8 mouse cellular contexts compared by ENCODE assay signal in genomic region chr19:5406531-5407126, GRCm38 (mm10). TPM values are rescaled to one million over a fixed set of nuclear protein-coding genes. Genes with fewer than 3 reads are reported as not detected.
DNase-seq lines count a peak whose midpoint lies in the region; ATAC-seq and TF ChIP-seq lines count a peak whose summit lies in the region.
"Not testable (repeated sequence)": the region's sequence is repeated elsewhere in the genome, so short reads cannot be mapped to it uniquely, and the experiment has no call there.

No protein-coding gene starts in this region.

- not testable (repeated sequence) for TF ChIP-seq EP300 in MEL (IDR thresholded peaks at IDR 0.05; ENCODE audit: low read depth in 1 of 2, low read length in 2 of 2); liver, postnatal 0 days (IDR thresholded peaks at IDR 0.05; ENCODE audit: low read depth)

- peak overlapping the region; percentile 45 to 79 for H3K4me3 ChIP-seq in MEL (ENCODE audit: control insufficient read depth in 1 of 2, insufficient read depth in 1 of 2, low read depth in 2 of 2, low read length in 2 of 2)
- peak overlapping the region; percentile 62 for H3K4me3 ChIP-seq in forebrain, embryonic 15.5 days
- peak overlapping the region; percentile 80 for H3K4me3 ChIP-seq in liver, postnatal 0 days (ENCODE audit: low read depth, low read length)
- peak overlapping the region; percentile 56 for H3K4me3 ChIP-seq in stomach, embryonic 15.5 days (replicated peaks)

- H3K27ac ChIP-seq in MEL (ENCODE audit: control insufficient read depth, low read depth, low read length) = peak overlapping the region; percentile 75
- peak overlapping the region; percentile 93 for H3K27ac ChIP-seq in forebrain, embryonic 15.5 days (replicated peaks)
- peak overlapping the region; percentile 100 for H3K27ac ChIP-seq in liver, postnatal 0 days (ENCODE audit: low read depth)
- peak overlapping the region; percentile 93 for H3K27ac ChIP-seq in stomach, embryonic 15.5 days

- peak overlapping the region; percentile 79 for H3K9ac ChIP-seq in MEL (ENCODE audit: control insufficient read depth, low read depth, low read length, poor library complexity, severe bottlenecking)
- H3K9ac ChIP-seq in forebrain, embryonic 15.5 days (replicated peaks) = peak overlapping the region; percentile 66
- H3K9ac ChIP-seq in liver, postnatal 0 days (replicated peaks) = peak overlapping the region; percentile 94
- H3K9ac ChIP-seq in stomach, embryonic 15.5 days = peak overlapping the region; percentile 41

- peak overlapping the region; percentile 80 for H3K4me2 ChIP-seq in forebrain, embryonic 15.5 days (replicated peaks)
- H3K4me2 ChIP-seq in liver, postnatal 0 days (ENCODE audit: low read depth, low read length) = peak overlapping the region; percentile 83
- H3K4me2 ChIP-seq in stomach, embryonic 15.5 days = peak overlapping the region; percentile 68

- TF ChIP-seq POLR2A in MEL (IDR thresholded peaks at IDR 0.05; ENCODE audit: control insufficient read depth in 1 of 2, insufficient read depth in 1 of 2, low read depth in 1 of 2, low read length in 2 of 2, poor library complexity in 1 of 2) = peak in 1 of 2 experiments; percentile 19; a peak in 1 of 4 replicates

- not testable (repeated sequence) for TF ChIP-seq CTCF in MEL (IDR thresholded peaks at IDR 0.05 in 2 of 3, conservative IDR thresholded peaks at IDR 0.05 in 1 of 3; ENCODE audit: control insufficient read depth in 1 of 3, insufficient read depth in 1 of 3, low read depth in 2 of 3, low read length in 3 of 3, poor library complexity in 1 of 3, severe bottlenecking in 1 of 3)
- TF ChIP-seq CTCF in liver, postnatal 0 days (IDR thresholded peaks at IDR 0.05; ENCODE audit: low read depth) = peak; percentile 35

- H3K27me3 ChIP-seq in MEL (ENCODE audit: control insufficient read depth in 1 of 2, insufficient read depth in 2 of 2, low read length in 2 of 2); forebrain, embryonic 15.5 days; liver, postnatal 0 days (ENCODE audit: insufficient read depth, low read length); stomach, embryonic 15.5 days (replicated peaks): not testable (repeated sequence)

- DNase-seq in MEL (ENCODE audit: low read depth, low spot score) = peak; percentile 55
- peak; percentile 51 to 52 for DNase-seq in cerebellum, postnatal 14 days
- DNase-seq in kidney, postnatal 10 days = peak; percentile 63
- DNase-seq in liver, postnatal 0 days = peak; percentile 76
- DNase-seq in naive thymus-derived CD4-positive, alpha-beta T cell, adult 2 months (ENCODE audit: low read depth) = peak; percentile 88

- H3K4me1 ChIP-seq in MEL (ENCODE audit: control insufficient read depth in 1 of 2, insufficient read depth in 2 of 2, low read length in 2 of 2) = peaks cover 6 to 19% of the 10 kb centered on the region in 2 experiments
- peaks cover 15% of the 10 kb centered on the region for H3K4me1 ChIP-seq in forebrain, embryonic 15.5 days
- H3K4me1 ChIP-seq in liver, postnatal 0 days (ENCODE audit: insufficient read depth) = peaks cover 21% of the 10 kb centered on the region
- not testable (repeated sequence) for H3K4me1 ChIP-seq in stomach, embryonic 15.5 days

- TF ChIP-seq RAD21 in MEL (IDR thresholded peaks at IDR 0.05; ENCODE audit: low read depth, low read length) = not testable (repeated sequence)

- H3K9me3 ChIP-seq in MEL (replicated peaks; ENCODE audit: insufficient read depth, low read length); forebrain, embryonic 15.5 days; liver, postnatal 0 days (ENCODE audit: low read length); stomach, embryonic 15.5 days: not testable (repeated sequence)

- ATAC-seq in forebrain, embryonic 15.5 days (replicated peaks) = peak; percentile 84
- peak; percentile 54 to 60 for ATAC-seq in hematopoietic stem cell, adult 5-6 weeks (replicated peaks in 1 of 2; ENCODE audit: insufficient read depth in 1 of 2, low FRiP score in 2 of 2, low TSS enrichment in 1 of 2, low read depth in 1 of 2, poor library complexity in 2 of 2, severe bottlenecking in 2 of 2)
- peak; percentile 83 for ATAC-seq in liver, postnatal 0 days
- ATAC-seq in stomach, embryonic 15.5 days (ENCODE audit: insufficient read depth, low FRiP score, low read depth) = peak; percentile 79

- not testable (repeated sequence) for H3K79me2 ChIP-seq in MEL (ENCODE audit: control insufficient read depth, insufficient read depth, low read length, poor library complexity)

- H3K36me3 ChIP-seq in MEL (ENCODE audit: control insufficient read depth in 1 of 2, insufficient read depth in 2 of 2, low read length in 2 of 2); forebrain, embryonic 15.5 days; liver, postnatal 0 days (replicated peaks; ENCODE audit: insufficient read depth, low read length); stomach, embryonic 15.5 days: not testable (repeated sequence)

- WGBS in forebrain, embryonic 15.5 days = 11% methylated on average over 25 of the region's 25 CpGs
- WGBS in liver, postnatal 0 days (ENCODE audit: insufficient replicate concordance) = 15% methylated on average over 22 of the region's 25 CpGs
- WGBS in stomach, embryonic 15.5 days = 13% methylated on average over 25 of the region's 25 CpGs

TF ChIP-seq in MEL, 35 proteins besides CTCF, POLR2A, EP300 and RAD21:
- TF ChIP-seq SIN3A (IDR thresholded peaks at IDR 0.05; ENCODE audit: low read length) (peak; percentile 28), MXI1 (IDR thresholded peaks at IDR 0.05; ENCODE audit: low read depth, low read length) (peak; percentile 64), HCFC1 (IDR thresholded peaks at IDR 0.05; ENCODE audit: low read depth, low read length) (0 out of 2 replicates have a peak, but pooled peaks have one; percentile 46), NRF1 (IDR thresholded peaks at IDR 0.05; ENCODE audit: insufficient read depth, low read depth, low read length, poor library complexity, severe bottlenecking) (peak; percentile 55), NELFE (IDR thresholded peaks at IDR 0.05; ENCODE audit: low read depth, low read length) (peak; percentile 28; the same call in 1 of the 2 replicates)

RNA-seq across cellular contexts. Expression of gene Tsga10ip, which starts 4.3 kb away (rescaled TPM):
- total RNA-seq in MEL (2012; rRNA removed) = 0.54 and 0.72 TPM in 2 replicates
- polyA plus RNA-seq in MEL (2012; ENCODE audit: insufficient read depth in 1 of 2, insufficient read length in 2 of 2, low read depth in 1 of 2, low replicate concordance in 2 of 2, missing spikeins in 1 of 2) = 1 to 10 TPM in 1 of 2 experiments, not detected in 1; 4.5 TPM
- polyA plus RNA-seq in forebrain, embryonic 15.5 days (2015; fragmentation: Nextera tagmentation; extraction: Ambion mirVana) = 0.10 TPM in 1 of 2 replicates, not detected in the other
- 0.30 TPM in 1 of 2 replicates, not detected in the other for total RNA-seq in hematopoietic stem cell, adult 5-6 weeks (2017)
- polyA plus RNA-seq in liver, postnatal 0 days (2015; fragmentation: Nextera tagmentation; extraction: Ambion mirVana) = 0.14 TPM in 1 of 2 replicates, not detected in the other
- 8.3 and 12.9 TPM in 2 replicates for polyA plus RNA-seq in stomach, embryonic 15.5 days (2015; fragmentation: Nextera tagmentation; extraction: Ambion mirVana)

RNA-seq across cellular contexts. Expression of gene Sart1, which starts 18.1 kb away (rescaled TPM):
- 114 and 117 TPM in 2 replicates for total RNA-seq in MEL (2012; rRNA removed)
- 100 to 1,000 TPM in 1 of 2 experiments, not detected in 1; 141 TPM for polyA plus RNA-seq in MEL (2012; ENCODE audit: insufficient read depth in 1 of 2, insufficient read length in 2 of 2, low read depth in 1 of 2, low replicate concordance in 2 of 2, missing spikeins in 1 of 2)
- 81.2 and 90.2 TPM in 2 replicates for polyA plus RNA-seq in forebrain, embryonic 15.5 days (2015; fragmentation: Nextera tagmentation; extraction: Ambion mirVana)
- 75.2 and 88.4 TPM in 2 replicates for total RNA-seq in hematopoietic stem cell, adult 5-6 weeks (2017)
- 20.8 and 24.0 TPM in 2 replicates for polyA plus RNA-seq in liver, postnatal 0 days (2015; fragmentation: Nextera tagmentation; extraction: Ambion mirVana)
- 74.8 and 75.3 TPM in 2 replicates for polyA plus RNA-seq in stomach, embryonic 15.5 days (2015; fragmentation: Nextera tagmentation; extraction: Ambion mirVana)

RNA-seq across cellular contexts. Expression of gene Drap1, which starts 18.1 kb away (rescaled TPM):
- 160 and 183 TPM in 2 replicates for total RNA-seq in MEL (2012; rRNA removed)
- polyA plus RNA-seq in MEL (2012; ENCODE audit: insufficient read depth in 1 of 2, insufficient read length in 2 of 2, low read depth in 1 of 2, low replicate concordance in 2 of 2, missing spikeins in 1 of 2) = 100 to 1,000 TPM in 1 of 2 experiments, not detected in 1; 307 TPM
- 306 and 315 TPM in 2 replicates for polyA plus RNA-seq in forebrain, embryonic 15.5 days (2015; fragmentation: Nextera tagmentation; extraction: Ambion mirVana)
- 107 and 122 TPM in 2 replicates for total RNA-seq in hematopoietic stem cell, adult 5-6 weeks (2017)
- polyA plus RNA-seq in liver, postnatal 0 days (2015; fragmentation: Nextera tagmentation; extraction: Ambion mirVana) = 71.5 and 74.2 TPM in 2 replicates
- 210 and 222 TPM in 2 replicates for polyA plus RNA-seq in stomach, embryonic 15.5 days (2015; fragmentation: Nextera tagmentation; extraction: Ambion mirVana)

RNA-seq across cellular contexts. Expression of gene AI837181, which starts 18.3 kb away (rescaled TPM):
- 8.4 and 8.9 TPM in 2 replicates for total RNA-seq in MEL (2012; rRNA removed)
- polyA plus RNA-seq in MEL (2012; ENCODE audit: insufficient read depth in 1 of 2, insufficient read length in 2 of 2, low read depth in 1 of 2, low replicate concordance in 2 of 2, missing spikeins in 1 of 2) = 10 to 100 TPM in 1 of 2 experiments, not detected in 1; 41.3 TPM
- polyA plus RNA-seq in forebrain, embryonic 15.5 days (2015; fragmentation: Nextera tagmentation; extraction: Ambion mirVana) = 66.5 TPM in 2 replicates
- total RNA-seq in hematopoietic stem cell, adult 5-6 weeks (2017) = 14.3 and 15.6 TPM in 2 replicates
- polyA plus RNA-seq in liver, postnatal 0 days (2015; fragmentation: Nextera tagmentation; extraction: Ambion mirVana) = 15.8 and 16.1 TPM in 2 replicates
- 47.8 and 49.4 TPM in 2 replicates for polyA plus RNA-seq in stomach, embryonic 15.5 days (2015; fragmentation: Nextera tagmentation; extraction: Ambion mirVana)

RNA-seq across cellular contexts. Expression of gene Banf1, which starts 39.7 kb away (rescaled TPM):
- total RNA-seq in MEL (2012; rRNA removed) = 207 and 211 TPM in 2 replicates
- 1,000 to 10,000 TPM in 1 of 2 experiments, 100 to 1,000 TPM in 1; 644 to 1,168 TPM for polyA plus RNA-seq in MEL (2012; ENCODE audit: insufficient read depth in 1 of 2, insufficient read length in 2 of 2, low read depth in 1 of 2, low replicate concordance in 2 of 2, missing spikeins in 1 of 2)
- polyA plus RNA-seq in forebrain, embryonic 15.5 days (2015; fragmentation: Nextera tagmentation; extraction: Ambion mirVana) = 401 and 423 TPM in 2 replicates
- 43.0 and 51.5 TPM in 2 replicates for total RNA-seq in hematopoietic stem cell, adult 5-6 weeks (2017)
- polyA plus RNA-seq in liver, postnatal 0 days (2015; fragmentation: Nextera tagmentation; extraction: Ambion mirVana) = 158 and 164 TPM in 2 replicates
- polyA plus RNA-seq in stomach, embryonic 15.5 days (2015; fragmentation: Nextera tagmentation; extraction: Ambion mirVana) = 433 and 441 TPM in 2 replicates

Comparison
In these comparisons a context has a peak if more than half of its experiments do, and no peak if none do; other contexts are left out.
1. Peak in every context shown above with its lines: DNase-seq, ATAC-seq, H3K4me3 ChIP-seq and H3K27ac ChIP-seq.
2. H3K9ac ChIP-seq: peak in every context shown above with its lines; median percentile 94 in liver, postnatal 0 days; 79 in MEL; 66 in forebrain, embryonic 15.5 days; 41 in stomach, embryonic 15.5 days.